Mouse (Mus musculus) right cerebral cortex, postnatal 14 days (tissue): ENCODE data around the gene Actg1.
"Not testable (repeated sequence)": the region's sequence is repeated elsewhere in the genome, so short reads cannot be mapped to it uniquely, and the experiment has no call there.

Experiments
- DNase-seq: peaks from one replicate; pipeline ENCODE4 v3.0.0; 2022

Gene Actg1

GRCm38 (mm10) chr11:120360062-120360461, 11.7 kb upstream of the Actg1 start:
- no peak for DNase-seq

DNA sequence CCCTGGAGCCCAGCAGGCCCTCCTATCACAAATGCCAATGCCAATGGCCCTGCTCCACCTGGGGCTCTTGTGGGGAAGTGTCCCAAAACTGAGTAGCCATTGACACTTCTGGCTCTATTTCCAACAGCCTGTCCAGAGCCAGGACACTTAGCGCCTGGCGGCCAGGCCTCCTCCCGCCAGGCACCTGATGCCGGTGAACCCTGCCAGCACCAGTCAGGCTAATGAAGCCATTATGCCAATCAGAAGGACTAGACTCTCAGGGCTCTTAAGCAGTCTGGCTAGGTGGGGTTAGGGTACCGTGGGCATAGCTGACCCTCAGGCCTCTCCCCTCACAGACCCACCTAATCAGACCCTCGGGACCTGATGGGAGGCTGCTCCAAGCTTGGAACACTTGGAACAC, 11.0 kb upstream of the Actg1 start:
- DNase-seq = peak; percentile 6

DNA sequence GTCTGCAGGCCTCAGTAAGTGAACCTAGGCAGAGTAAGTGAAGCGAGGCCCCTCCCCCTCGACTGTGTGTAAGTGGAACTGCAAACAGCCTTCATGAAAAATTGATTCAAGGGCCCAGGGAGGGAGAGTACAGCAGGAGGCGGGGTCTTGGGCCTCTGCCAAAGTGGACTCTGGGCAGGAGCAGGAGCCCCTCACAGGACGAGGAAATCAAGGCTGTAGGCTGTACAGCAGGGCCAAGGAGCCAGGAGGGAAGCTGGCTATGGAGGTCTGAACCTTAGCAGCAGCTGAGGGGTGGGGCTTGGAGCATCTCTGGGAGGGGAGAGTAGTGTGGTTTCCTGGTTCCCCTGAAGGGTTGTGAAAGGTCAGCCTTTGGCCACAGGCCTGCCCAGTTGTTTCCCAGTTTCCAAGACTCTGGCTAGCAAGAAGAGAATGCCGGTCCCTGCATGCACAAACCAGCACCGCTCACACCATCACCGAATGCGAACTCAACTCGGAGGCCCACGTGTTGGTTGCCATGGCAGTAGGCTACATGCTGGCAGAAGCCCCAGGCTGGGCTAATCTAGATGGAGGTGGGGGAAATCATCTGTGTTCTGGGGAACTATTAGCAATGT, 9.6 kb upstream of the Actg1 start:
- DNase-seq = peak; percentile 76

DNA sequence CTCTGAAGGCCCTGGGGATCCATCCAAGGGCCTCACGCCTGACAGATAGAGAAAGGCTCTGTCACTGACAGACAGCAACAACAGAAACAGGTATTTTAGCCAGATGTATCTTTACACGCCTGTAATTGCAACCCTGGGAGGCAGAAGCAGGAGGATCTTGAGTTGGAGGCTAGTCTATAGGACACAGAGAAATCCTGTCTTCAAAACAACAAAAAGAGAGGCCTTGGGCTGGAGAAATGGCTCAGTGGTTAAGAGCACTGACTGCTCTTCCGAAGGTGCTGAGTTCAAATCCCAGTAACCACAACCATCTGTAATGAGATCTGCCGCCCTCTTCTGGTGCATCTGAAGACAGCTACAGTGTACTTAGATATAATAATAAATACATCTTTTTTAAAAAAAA, 8.6 kb upstream of the Actg1 start:
- DNase-seq = no peak

DNA sequence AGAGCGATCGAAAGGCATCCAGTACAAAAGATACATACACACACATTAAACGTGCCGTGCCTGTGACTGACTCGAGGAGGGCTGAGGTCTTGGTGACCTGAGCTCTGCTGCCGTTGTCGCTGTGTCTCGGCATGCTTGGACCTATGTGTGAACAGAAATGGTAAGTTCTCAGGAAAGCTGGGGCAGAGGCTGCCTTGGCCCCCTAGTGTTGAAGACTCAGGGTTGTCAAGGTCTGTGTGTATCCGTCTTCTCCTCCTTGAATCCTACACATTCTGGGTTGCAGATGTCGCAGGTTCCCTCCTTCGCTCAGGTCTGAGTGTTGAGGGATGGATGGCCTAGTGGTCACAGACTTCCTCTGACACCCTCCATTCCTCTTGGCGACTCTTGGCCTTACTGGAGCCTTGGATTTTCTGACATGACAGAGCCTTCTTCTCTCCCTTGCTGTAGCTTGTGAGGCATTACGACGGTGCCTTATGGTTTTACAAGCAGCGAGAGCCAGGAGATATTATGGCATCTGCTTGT, 8.0 kb upstream of the Actg1 start:
- DNase-seq = peak; percentile 2

- DNase-seq = no peak
Observed at GRCm38 (mm10) chr11:120355277-120356039, 7.1 kb upstream of the Actg1 start.

DNA sequence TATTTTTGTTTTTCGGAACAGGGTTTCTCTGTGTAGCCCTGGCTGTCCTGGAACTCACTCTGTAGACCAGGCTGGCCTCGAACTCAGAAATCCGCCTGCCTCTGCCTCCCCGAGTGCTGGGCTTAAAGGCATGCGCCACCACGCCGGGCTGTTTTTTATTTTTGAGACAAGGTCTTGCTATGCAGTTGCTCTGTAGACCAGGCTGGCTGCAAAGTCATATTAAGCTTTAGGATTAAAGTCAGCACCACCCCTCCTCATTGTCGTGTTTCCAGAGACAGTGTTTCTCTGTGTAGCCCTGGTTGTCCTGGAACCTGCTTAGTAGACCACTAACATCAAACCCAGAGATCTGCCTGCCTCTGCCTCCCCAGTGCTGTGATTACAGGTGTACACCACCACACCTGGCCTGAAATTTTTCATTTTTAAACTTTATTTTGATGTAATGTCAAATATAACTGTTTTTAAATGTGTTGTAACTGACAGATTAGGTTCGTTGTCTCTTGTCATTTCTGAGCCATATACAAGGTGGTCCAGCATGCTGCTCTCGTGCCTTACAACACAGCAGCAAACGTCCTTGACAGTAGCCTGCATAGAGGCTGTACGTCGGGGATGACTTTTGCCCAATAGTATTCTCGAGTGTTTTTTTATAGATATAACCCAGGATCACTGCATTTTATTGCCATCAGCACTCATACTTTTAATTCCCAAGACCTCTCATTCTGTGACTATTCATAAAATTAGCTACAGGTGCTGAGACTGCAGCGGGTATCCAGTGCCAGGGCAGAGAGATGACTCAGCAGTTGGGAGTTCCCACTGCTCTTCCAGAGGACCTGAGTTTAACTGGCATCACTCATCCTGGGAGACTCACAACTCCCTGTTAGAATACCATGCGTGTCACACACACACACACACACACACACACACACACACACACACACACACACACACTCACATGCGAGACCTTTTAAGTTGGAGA, 6.2 kb upstream of the Actg1 start:
- peak; percentile 5 for DNase-seq

GRCm38 (mm10) chr11:120353500-120354303, 5.4 kb upstream of the Actg1 start:
- DNase-seq = peak; percentile 68

DNA sequence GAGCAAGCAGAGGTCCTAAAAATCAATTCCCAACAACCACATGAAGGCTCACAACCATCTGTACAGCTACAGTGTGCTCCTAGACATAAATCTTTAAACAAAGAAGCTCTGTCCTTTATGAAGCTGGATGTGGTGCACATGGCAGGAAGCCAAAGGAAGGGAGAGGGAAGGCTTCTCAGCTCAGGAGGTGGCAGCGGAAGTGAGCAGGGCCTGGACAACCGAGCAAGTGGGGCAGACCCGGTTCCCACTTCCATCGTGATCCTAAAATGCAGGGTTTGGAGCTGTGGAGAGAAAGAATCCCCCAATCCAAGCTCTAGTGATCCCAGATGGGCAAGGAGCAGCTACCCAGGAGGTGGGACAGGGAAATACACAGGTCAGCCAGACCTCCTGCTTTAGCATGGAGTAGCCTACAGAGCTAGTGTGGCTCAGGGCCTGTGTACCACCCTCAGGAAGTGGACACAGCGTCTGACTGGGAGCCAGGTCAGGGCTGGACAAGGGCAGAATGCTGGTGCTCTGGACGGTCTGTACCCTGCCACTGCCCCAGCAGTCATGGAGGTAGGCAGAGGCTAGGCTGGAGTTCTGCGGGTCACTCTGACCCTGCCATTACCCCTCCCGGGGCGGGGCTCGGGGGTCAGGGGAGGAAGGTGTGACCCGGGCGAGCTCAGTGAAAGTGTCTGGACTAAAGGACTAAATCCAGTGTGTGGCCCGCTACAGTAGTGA, 4.4 kb upstream of the Actg1 start:
- peak; percentile 26 for DNase-seq

DNA sequence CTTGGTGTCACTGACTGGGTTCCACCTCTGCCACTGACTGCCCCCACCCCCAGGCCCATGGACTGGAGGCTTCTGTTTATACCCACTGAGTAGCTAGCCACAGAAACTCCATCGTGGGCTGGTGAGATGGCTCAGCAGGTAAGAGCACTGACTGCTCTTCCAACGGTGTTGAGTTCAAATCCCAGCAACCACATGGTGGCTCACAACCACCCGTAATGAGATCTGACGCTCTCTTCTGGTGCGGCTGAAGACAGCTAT, 3.7 kb upstream of the Actg1 start:
- peak; percentile 5 for DNase-seq

DNA sequence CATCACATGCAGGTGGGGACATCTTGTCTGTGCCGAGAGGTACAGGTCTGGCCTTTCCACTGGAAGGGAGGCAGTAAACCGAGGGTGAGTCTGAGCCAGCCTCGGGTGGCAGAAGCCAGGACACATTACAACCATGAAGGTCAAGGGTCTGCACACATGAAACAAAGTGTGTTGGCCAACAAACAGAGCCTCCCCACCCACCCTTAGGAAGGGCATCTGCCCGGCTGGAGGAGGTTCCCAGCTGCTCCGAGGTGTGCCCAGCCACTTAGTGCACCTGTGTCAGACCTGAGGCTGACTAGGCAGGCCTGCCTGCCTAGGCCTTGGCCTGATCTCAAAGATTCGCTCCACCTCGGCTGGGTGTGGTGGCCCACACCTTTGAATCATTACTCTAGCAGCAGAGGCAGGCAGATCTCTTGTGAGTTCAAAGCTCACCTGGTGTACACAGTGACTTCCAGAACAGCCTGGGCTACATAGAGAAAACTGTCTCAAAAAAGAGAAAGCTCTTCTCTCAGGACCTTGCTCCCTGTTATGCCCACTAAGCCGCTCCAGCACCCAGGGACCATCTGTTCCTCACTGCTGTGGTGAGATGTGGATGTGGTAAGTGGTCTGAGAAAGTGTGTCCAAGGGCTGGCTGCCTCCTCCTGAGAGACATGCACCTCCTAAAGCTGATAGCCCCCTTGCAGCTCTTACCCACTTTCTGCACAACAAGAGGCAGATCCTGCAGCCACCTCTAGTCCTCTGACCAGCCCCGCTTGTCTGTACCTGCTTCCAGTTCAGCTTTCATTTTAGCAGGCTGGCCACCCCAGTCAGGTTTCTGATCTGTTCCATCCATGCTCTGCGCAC, 3.1 kb upstream of the Actg1 start:
- DNase-seq = peak; percentile 4

DNA sequence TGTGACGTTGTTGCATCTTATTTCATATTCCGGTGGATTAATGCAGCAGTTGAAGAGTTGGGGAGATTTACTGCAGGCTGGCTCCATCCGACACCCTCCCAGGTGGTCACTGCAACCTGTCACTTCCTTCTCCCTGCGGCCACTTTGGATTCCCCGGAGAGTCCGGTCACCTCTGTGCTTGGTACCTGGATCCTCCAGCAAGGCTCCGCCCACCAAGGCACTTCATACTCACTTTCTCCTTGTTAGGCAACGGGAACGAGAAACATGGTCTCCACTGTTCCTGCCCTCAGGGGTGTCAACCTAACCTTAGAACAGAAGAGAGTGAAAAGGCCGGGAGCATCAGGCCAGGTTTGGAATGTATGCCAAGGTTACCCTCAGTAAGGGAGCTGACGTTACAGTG, 2.4 kb upstream of the Actg1 start:
- DNase-seq = peak; percentile 12

- peak; percentile 75 for DNase-seq
Observed at GRCm38 (mm10) chr11:120349986-120350702, 1.8 kb upstream of the Actg1 start.

GRCm38 (mm10) chr11:120349371-120349985, 1.1 kb upstream of the Actg1 start:
- no peak for DNase-seq

DNA sequence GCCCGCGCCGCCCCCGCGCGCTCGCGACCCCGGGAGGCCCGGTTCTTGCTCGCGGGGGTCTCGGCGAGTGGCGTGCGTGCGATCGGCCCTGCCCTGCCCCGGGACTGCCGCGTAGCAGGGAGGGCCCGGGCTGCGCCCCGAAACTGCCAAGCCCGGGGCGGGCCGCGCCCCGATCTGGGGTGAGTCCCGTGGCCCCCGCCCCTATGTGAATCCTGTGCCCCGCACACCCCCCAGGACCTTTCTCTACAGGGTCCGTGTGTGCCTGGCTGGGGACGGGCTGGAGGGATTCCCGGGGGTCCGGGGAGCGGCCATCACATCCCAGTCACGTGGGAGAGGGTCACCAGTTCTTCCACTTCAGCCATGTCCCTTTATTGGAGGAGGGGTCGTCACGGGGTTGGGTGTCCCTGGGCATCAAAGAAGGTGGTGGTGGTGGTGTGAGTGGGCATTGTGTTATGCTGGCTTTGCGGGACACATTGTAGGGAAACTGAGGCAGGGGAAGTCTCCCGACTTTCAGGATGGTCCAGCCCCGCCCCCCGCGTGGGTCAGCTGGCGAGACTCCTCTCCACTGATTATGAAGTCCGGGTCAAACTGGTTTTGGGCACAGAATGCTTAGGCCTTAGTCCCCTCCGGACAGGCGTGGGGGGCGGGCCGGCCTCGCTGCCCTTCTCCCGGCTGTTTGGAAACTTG, 485 bp upstream of the Actg1 start:
- DNase-seq = peak; percentile 58

DNA sequence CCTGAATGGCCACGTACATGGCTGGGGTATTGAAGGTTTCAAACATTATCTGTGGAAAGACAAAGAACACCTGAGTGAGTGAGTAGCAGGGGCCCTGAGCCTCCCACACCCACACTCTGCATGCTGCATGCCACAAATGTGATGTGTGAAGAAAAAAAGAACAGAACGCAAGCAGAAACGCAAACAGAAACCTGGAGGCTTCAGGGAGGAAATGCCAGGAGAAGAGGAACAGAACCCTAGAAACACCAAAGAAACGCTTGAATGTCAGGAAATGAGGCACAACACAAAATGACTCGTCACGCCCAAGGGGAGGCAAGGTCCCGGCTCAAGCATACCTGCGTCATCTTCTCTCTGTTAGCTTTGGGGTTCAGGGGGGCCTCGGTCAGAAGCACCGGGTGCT, 1.0 kb downstream of the Actg1 start:
- DNase-seq = no peak

GRCm38 (mm10) chr11:120346383-120347034, 1.8 kb downstream of the Actg1 start:
- not testable (repeated sequence) for DNase-seq

DNA sequence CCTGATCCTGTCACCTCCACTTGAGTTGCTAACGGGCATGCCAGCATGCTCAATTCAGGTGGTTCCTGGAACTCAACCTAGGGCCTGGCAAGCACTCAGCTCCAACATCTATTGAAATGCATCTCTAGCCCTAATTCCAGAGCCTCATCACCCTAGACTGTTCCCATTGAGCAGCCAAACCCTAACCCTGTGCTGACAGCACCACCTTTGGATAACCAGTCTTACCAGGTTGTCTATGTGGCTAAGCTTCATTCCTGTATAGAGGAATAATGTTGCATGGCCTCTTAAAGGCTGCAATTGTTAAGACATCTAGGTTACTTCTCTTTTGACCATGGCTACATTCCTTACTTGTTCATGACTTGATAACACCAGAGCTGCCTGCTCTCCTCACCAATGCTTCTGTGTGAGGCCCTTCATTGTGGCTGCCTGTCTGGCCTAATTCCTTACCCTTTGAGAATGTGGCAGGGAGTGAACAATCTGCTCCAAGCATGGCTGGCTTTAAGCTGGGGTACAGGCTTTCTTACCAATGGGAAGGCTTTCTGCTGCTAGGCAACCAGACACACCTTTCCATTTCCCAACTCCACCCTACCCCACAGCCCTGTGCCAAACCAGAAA, 3.2 kb downstream of the Actg1 start:
- DNase-seq = no peak
